Mouse (Mus musculus) kidney, adult 11 months (tissue): Measurements from ENCODE around the gene Stk4.
A peak's percentile ranks its signal among the peaks of the same experiment; 100 is the strongest.

ENCODE experiments used
- DNase-seq: peaks from one replicate; pipeline ENCODE4 v3.0.0; 2022

Stk4 gene

GRCm38 (mm10) chr2:164082175-164082574 is 12.1 kb downstream of the Stk4 start:
- no peak for DNase-seq

- DNase-seq, result no peak
Measured at GRCm38 (mm10) chr2:164083609-164084341, 13.7 kb downstream of the Stk4 start.

GRCm38 (mm10) chr2:164084342-164084700 is 14.2 kb downstream of the Stk4 start:
- no peak for DNase-seq

GRCm38 (mm10) chr2:164087416-164088017 is 17.4 kb downstream of the Stk4 start:
- no peak for DNase-seq

GRCm38 (mm10) chr2:164089508-164089907 is 19.4 kb downstream of the Stk4 start:
- no peak for DNase-seq

GRCm38 (mm10) chr2:164094152-164094551 is 24.0 kb downstream of the Stk4 start:
- DNase-seq, result no peak

- no peak for DNase-seq
Measured at GRCm38 (mm10) chr2:164098603-164099250, 28.6 kb downstream of the Stk4 start.

GRCm38 (mm10) chr2:164101936-164102335 is 31.8 kb downstream of the Stk4 start:
- no peak for DNase-seq

- no peak for DNase-seq
Measured at GRCm38 (mm10) chr2:164102366-164102765, 32.2 kb downstream of the Stk4 start.

GRCm38 (mm10) chr2:164103501-164103900 is 33.4 kb downstream of the Stk4 start:
- peak; percentile 14 for DNase-seq

- DNase-seq, result no peak
Measured at GRCm38 (mm10) chr2:164106287-164107035, 36.3 kb downstream of the Stk4 start.

- no peak for DNase-seq
Measured at GRCm38 (mm10) chr2:164107125-164107874, 37.2 kb downstream of the Stk4 start.

GRCm38 (mm10) chr2:164108501-164108900 is 38.4 kb downstream of the Stk4 start:
- no peak for DNase-seq

- DNase-seq, result no peak
Measured at GRCm38 (mm10) chr2:164111546-164111945, 41.4 kb downstream of the Stk4 start.

- no peak for DNase-seq
Measured at GRCm38 (mm10) chr2:164114051-164114450, 43.9 kb downstream of the Stk4 start.

- DNase-seq, result no peak
Measured at GRCm38 (mm10) chr2:164115531-164115930, 45.4 kb downstream of the Stk4 start.

GRCm38 (mm10) chr2:164119503-164119902 is 49.4 kb downstream of the Stk4 start:
- no peak for DNase-seq

GRCm38 (mm10) chr2:164123169-164123766 is 53.1 kb downstream of the Stk4 start:
- DNase-seq, result no peak

- peak; percentile 53 for DNase-seq
Measured at GRCm38 (mm10) chr2:164126533-164126955, 56.4 kb downstream of the Stk4 start.

- DNase-seq, result no peak
Measured at GRCm38 (mm10) chr2:164127297-164127696, 57.2 kb downstream of the Stk4 start.

- DNase-seq, result no peak
Measured at GRCm38 (mm10) chr2:164128576-164129411, 58.7 kb downstream of the Stk4 start.
